Mouse (Mus musculus): ENCODE results near the gene Guca1b. TPM values are rescaled to one million over a fixed set of nuclear protein-coding genes. Genes with fewer than 3 reads are reported as not detected.
A peak's percentile ranks its signal among the peaks of the same experiment; 100 is the strongest.

Gene Guca1b
- polyA plus RNA-seq, 1 experiment: 0.20 TPM

DNA sequence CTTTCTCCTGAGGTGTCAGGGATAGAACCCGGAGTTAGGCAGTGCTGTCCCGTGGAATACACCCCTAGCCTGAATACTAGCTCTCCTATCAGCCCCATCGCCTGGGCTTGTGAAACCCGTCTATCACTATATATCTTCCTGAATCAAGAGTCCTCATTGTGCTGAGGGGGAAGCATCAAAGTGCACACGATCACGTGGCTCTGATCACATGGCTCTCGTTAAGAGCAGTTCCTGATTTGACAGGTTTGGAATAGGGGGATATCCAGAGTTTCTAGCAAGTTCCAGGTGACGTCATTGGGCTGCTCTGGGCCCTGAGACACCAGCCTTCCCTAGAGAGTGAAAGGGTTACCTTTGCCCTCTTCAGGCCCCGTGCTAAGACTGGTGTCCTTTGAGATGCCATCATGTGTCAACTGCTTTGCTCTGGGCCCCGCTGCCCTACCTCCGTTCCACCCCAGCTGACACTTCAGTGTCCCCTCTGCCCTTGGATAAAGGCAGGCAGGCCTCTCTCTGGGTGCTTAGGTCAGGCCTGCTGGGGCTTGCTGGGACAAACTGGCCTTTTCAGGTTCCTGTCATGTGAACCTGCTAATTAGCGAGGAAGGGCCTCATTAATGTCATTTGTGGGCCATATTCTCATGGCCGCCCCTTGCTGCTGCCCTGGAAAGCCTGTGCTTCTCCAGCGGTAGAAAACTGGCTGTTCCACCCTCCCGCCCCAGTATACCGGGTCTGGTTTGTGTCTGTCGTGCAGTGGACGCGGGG lies 56.3 kb downstream of the Guca1b start:
- Histone ChIP-seq H3K79me2 (ENCODE audit: control insufficient read depth, insufficient read depth) (no peaks in the 10 kb centered on the region), H3K27me3 (ENCODE audit: control insufficient read depth, insufficient read depth, insufficient read length) (peaks cover 29% of the 10 kb centered on the region), H3K36me3 (ENCODE audit: control insufficient read depth, insufficient read depth) (no peaks in the 10 kb centered on the region), H3ac (ENCODE audit: control insufficient read depth, insufficient read length) (no peak overlapping the region), H3K4me3 (no peak overlapping the region), H3K4me2 (ENCODE audit: low read depth) (no peak overlapping the region)
- TF ChIP-seq USF1 (IDR thresholded peaks at IDR 0.05; ENCODE audit: low read depth): peak; percentile 20
- TF ChIP-seq SRF (IDR thresholded peaks at IDR 0.05; ENCODE audit: control insufficient read depth, insufficient read length, low read depth): no peak

DNA sequence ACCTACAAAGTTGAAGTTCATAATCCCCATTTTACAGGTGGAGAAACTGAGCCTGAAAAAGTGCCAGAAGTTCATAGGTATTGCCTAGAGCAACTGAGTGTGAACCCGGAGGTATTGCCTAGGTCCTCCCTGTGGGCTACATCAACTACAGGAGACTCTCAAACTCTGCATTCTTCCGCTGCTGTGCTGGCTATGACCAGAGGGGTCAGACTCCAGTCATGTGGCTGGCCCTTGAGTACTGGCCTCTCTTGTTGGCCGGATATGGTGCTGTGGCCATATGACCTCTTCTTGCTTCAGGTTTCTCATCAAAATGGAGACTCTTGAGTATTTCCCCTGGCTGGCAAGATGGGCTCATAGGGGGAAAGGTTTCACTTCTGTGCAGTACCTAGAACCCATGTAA lies 57.1 kb downstream of the Guca1b start:
- Histone ChIP-seq H3K27me3 (ENCODE audit: control insufficient read depth, insufficient read depth, insufficient read length) (peaks cover 25% of the 10 kb centered on the region), H3K4me3 (no peak overlapping the region), H3ac (ENCODE audit: control insufficient read depth, insufficient read length) (no peak overlapping the region), H3K36me3 (ENCODE audit: control insufficient read depth, insufficient read depth) (no peaks in the 10 kb centered on the region), H3K79me2 (ENCODE audit: control insufficient read depth, insufficient read depth) (no peaks in the 10 kb centered on the region), H3K4me2 (ENCODE audit: low read depth) (no peak overlapping the region)
- TF ChIP-seq POLR2AphosphoS2 (IDR thresholded peaks at IDR 0.05; ENCODE audit: insufficient read length, low read depth) (no peak), POLR2A (IDR thresholded peaks at IDR 0.05; ENCODE audit: insufficient read length, low read depth) (no peak), USF1 (IDR thresholded peaks at IDR 0.05; ENCODE audit: low read depth) (no peak), MYOG (IDR thresholded peaks at IDR 0.05; ENCODE audit: control insufficient read depth in 1 of 3, insufficient read depth in 1 of 3, insufficient read length in 2 of 3, low read depth in 2 of 3) (no peak), MYOD1 (IDR thresholded peaks at IDR 0.05; ENCODE audit: control insufficient read depth in 1 of 3, insufficient read length in 2 of 3, low read depth in 2 of 3) (no peak), CEBPB (IDR thresholded peaks at IDR 0.05; ENCODE audit: insufficient read depth, poor library complexity, severe bottlenecking) (no peak), TCF12 (IDR thresholded peaks at IDR 0.05; ENCODE audit: insufficient read depth, poor library complexity, severe bottlenecking) (no peak), REST (IDR thresholded peaks at IDR 0.05; ENCODE audit: insufficient read depth, insufficient read length) (no peak), E2F4 (IDR thresholded peaks at IDR 0.05; ENCODE audit: insufficient read depth) (no peak), MAX (IDR thresholded peaks at IDR 0.05; ENCODE audit: low read depth) (no peak), TCF3 (IDR thresholded peaks at IDR 0.05; ENCODE audit: insufficient read length, low read depth) (no peak), SRF (IDR thresholded peaks at IDR 0.05; ENCODE audit: control insufficient read depth, insufficient read length, low read depth) (no peak)

Other genes starting within 250 kb of the Guca1b start
- gene Mrps10, start 16.5 kb upstream of the Guca1b start, polyA plus RNA-seq (2012; fragmentation: generic; extraction: Trizol): 97.9 TPM
- gene Guca1a, start 15.2 kb downstream of the Guca1b start, polyA plus RNA-seq (2012; fragmentation: generic; extraction: Trizol): 1.2 TPM
- gene AI661453, start 51.2 kb downstream of the Guca1b start, polyA plus RNA-seq (2012; fragmentation: generic; extraction: Trizol): 0.08 TPM
- not detected for gene 1700001C19Rik, start 52.0 kb downstream of the Guca1b start, polyA plus RNA-seq (2012; fragmentation: generic; extraction: Trizol)
- gene Taf8, start 116.9 kb downstream of the Guca1b start, polyA plus RNA-seq (2012; fragmentation: generic; extraction: Trizol): 13.4 TPM
- gene Ccnd3, start 119.7 kb downstream of the Guca1b start, polyA plus RNA-seq (2012; fragmentation: generic; extraction: Trizol): 858 TPM
- gene Bysl, start 226.1 kb downstream of the Guca1b start, polyA plus RNA-seq (2012; fragmentation: generic; extraction: Trizol): 41.0 TPM
- gene Med20, start 226.2 kb downstream of the Guca1b start, polyA plus RNA-seq (2012; fragmentation: generic; extraction: Trizol): 33.4 TPM
- 1.5 TPM for gene Gm20517, start 226.2 kb downstream of the Guca1b start, polyA plus RNA-seq (2012; fragmentation: generic; extraction: Trizol)
- 2.5 TPM for gene Usp49, start 245.3 kb downstream of the Guca1b start, polyA plus RNA-seq (2012; fragmentation: generic; extraction: Trizol)